Mouse (Mus musculus) embryonic facial prominence, embryonic 10.5 days (tissue): ENCODE measurements around the gene Coa7. TPM values are rescaled to one million over a fixed set of nuclear protein-coding genes. Genes with fewer than 3 reads are reported as not detected.
"Not testable (repeated sequence)": the region's sequence is repeated elsewhere in the genome, so short reads cannot be mapped to it uniquely, and the experiment has no call there.

Experiments
- DNase-seq: peaks from one replicate; pipeline ENCODE4 v3.0.0-alpha.2; 2017; ENCODE audit warnings: low spot score
- H3K27ac ChIP-seq: fragments of 300-500 bp; sonication (generic); replicated peaks from 2 replicates; pipeline ENCODE4 v1.5.1; 2016; ENCODE audit warnings: mild to moderate bottlenecking
- H3K27me3 ChIP-seq: fragments of 300-500 bp; sonication (generic); replicated peaks from 2 replicates; pipeline ENCODE4 v1.6.1; 2016; ENCODE audit warnings: low read depth, mild to moderate bottlenecking; ENCODE audit not compliant: poor library complexity, severe bottlenecking
- H3K36me3 ChIP-seq: fragments of 300-500 bp; sonication (generic); replicated peaks from 2 replicates; pipeline ENCODE4 v1.6.1; 2016; ENCODE audit warnings: mild to moderate bottlenecking, moderate library complexity
- H3K4me1 ChIP-seq: fragments of 300-500 bp; sonication (generic); 2 replicates; pipeline ENCODE4 v1.6.1; 2016
- H3K4me3 ChIP-seq: fragments of 300-500 bp; sonication (generic); 2 replicates; pipeline ENCODE4 v1.5.1; 2016; ENCODE audit warnings: mild to moderate bottlenecking, moderate library complexity
- H3K9me3 ChIP-seq: fragments of 300-500 bp; sonication (generic); 2 replicates; pipeline ENCODE4 v1.6.1; 2016; ENCODE audit warnings: mild to moderate bottlenecking
- WGBS: fragments of 180-500 bp; shearing (Covaris S2); methylation state at CpG from one replicate; pipeline ENCODE4 v1.1.7; 2016; 5-methylcytosine and 5-hydroxymethylcytosine counted together
- polyA plus RNA-seq: library from polyadenylated mRNA; unstranded; fragments of >200 nt; fragmentation: Nextera tagmentation; extraction: Ambion mirVana; gene quantifications from 2 replicates; pipeline ENCODE4 v1.2.1, GENCODE M21; 2016

Coa7 gene
- polyA plus RNA-seq, 1 experiment from 2014 or later = 70.4 TPM

- Histone ChIP-seq H3K4me1 (peaks cover 73% of the 10 kb centered on the region), H3K4me3 (no peak overlapping the region), H3K27ac (peak overlapping the region; percentile 88), H3K9me3 (no peaks in the 10 kb centered on the region), H3K36me3 (no peaks in the 10 kb centered on the region), H3K27me3 (no peaks in the 10 kb centered on the region)
- peak; percentile 68 for DNase-seq
- 30% methylated on average over 5 of the region's 5 CpGs for WGBS
These were observed 20.4 kb downstream of the Coa7 start for GRCm38 (mm10) chr4:108348256-108348875.

DNA sequence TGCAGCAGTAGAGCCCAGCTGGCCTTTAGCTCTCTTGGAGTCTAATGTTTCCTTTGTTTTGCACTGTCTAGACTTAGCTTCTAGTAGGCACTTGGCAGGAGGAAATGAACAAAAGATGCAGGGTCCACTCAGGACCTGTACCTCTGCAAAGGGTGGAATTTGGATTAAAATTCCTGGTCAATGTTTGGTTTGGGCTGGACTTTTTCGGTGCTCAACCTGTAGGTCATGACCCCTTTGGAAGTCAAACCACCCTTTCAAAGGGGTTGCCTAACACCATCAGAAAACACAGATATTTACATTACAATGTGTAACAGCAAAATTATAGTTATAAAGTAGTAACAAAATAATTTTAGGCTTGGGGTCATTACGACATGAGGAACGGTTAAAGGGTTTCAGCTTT lies 21.1 kb downstream of the Coa7 start:
- H3K4me3 ChIP-seq = no peak overlapping the region
- H3K27ac ChIP-seq = peak overlapping the region; percentile 88
- 66% methylated on average over 3 of the region's 3 CpGs for WGBS
- no peaks in the 10 kb centered on the region for H3K36me3 ChIP-seq
- H3K27me3 ChIP-seq = no peaks in the 10 kb centered on the region
- peaks cover 70% of the 10 kb centered on the region for H3K4me1 ChIP-seq
- DNase-seq = no peak
- H3K9me3 ChIP-seq = no peaks in the 10 kb centered on the region

DNA sequence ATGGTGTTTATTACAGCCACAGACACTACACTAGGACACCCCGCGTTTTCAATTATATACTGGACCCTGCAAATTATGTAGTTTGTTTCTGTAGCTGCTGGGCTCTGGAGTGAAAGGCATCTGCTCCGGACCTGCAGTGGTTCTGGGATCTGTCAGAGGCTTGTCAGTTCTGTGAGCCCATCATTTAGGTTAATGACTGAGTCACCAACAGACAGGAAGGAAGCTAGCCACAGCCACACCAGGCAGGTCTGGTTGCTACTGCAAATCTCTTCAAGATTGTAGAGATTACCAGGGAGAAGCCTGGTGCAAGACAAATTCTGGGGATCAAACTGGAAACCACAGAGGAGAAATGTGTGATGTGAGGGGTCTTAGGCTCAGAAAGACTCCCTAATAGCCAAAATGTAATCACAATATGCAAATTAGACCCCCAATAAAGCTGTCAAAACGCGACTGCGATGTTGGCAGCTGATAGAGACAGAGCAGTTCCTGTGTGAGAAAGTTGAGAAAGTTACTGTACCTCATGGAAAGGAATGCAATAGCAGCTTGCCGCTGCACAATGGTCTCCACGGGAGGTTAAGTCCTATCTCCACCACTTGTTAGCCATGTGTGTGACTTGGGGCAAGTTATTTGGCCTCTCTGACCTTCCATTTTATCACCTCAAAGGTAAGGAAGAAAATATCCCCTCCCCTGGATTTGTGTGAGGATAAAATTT lies 22.1 kb downstream of the Coa7 start:
- H3K9me3 ChIP-seq = no peaks in the 10 kb centered on the region
- DNase-seq = no peak
- peak overlapping the region; percentile 88 for H3K27ac ChIP-seq
- no peaks in the 10 kb centered on the region for H3K36me3 ChIP-seq
- H3K4me3 ChIP-seq = peak overlapping the region; percentile 15; the same call in 1 of the 2 replicates
- H3K27me3 ChIP-seq = no peaks in the 10 kb centered on the region
- H3K4me1 ChIP-seq = peaks cover 69% of the 10 kb centered on the region
- WGBS = 33% methylated on average over 8 of the region's 8 CpGs

DNA sequence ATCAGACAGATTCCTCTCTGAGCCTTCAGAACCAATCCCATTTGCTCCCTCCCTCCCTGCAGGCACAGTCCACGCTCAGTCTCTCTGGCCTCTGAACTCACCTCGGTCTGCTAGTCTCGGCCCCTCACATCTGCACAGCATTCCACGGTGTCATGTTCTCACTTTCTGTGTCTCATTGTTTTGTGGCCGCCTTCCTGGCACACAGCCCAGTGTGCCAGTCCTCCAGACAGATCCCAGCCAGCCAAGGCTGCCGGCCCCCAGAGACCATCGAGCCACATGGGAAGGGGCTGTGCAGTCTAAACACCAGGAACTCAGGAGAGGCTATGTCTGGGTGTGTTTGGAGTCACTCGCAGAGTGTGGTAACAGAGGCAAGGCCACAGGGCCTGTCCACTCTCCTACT lies 22.9 kb downstream of the Coa7 start:
- peak overlapping the region; percentile 88 for H3K27ac ChIP-seq
- H3K4me3 ChIP-seq = peak overlapping the region; percentile 31; the same call in 1 of the 2 replicates
- no peaks in the 10 kb centered on the region for H3K27me3 ChIP-seq
- no peaks in the 10 kb centered on the region for H3K9me3 ChIP-seq
- peaks cover 69% of the 10 kb centered on the region for H3K4me1 ChIP-seq
- H3K36me3 ChIP-seq = no peaks in the 10 kb centered on the region
- WGBS = 9% methylated on average over 8 of the region's 8 CpGs
- DNase-seq = peak; percentile 88

DNA sequence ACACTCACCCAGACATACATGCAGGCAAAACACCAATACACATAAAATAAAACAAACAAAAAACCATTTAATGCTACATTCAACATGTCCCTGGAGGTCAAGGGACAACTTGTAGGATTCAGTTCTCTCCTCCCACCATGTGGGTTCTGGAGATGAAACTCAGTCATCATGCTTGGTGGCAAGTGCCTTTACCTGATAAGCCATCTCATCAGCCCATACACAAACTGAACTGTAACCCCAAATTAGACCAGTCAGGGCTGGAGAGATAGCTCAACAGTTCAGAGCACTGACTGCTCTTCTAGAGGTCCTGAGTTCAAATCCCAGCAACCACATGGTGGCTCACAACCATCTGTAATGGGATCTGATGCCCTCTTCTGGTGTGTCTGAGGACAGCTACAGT lies 25.7 kb downstream of the Coa7 start:
- not testable (repeated sequence) for H3K9me3 ChIP-seq, H3K4me3 ChIP-seq, H3K27me3 ChIP-seq, H3K36me3 ChIP-seq, DNase-seq
- Histone ChIP-seq H3K27ac (0 out of 2 replicates have a peak overlapping the region, but pooled peaks have one; percentile 8), H3K4me1 (peaks cover 69% of the 10 kb centered on the region)

- Histone ChIP-seq H3K4me3 (no peak overlapping the region), H3K27me3 (no peaks in the 10 kb centered on the region), H3K9me3 (no peaks in the 10 kb centered on the region), H3K36me3 (no peaks in the 10 kb centered on the region), H3K4me1 (peaks cover 77% of the 10 kb centered on the region), H3K27ac (peak overlapping the region; percentile 52; the same call in 1 of the 2 replicates)
- 92% methylated on average over 8 of the region's 8 CpGs for WGBS
- no peak for DNase-seq
These were observed 29.5 kb downstream of the Coa7 start for GRCm38 (mm10) chr4:108357458-108357857.

- Histone ChIP-seq H3K4me3 (no peak overlapping the region), H3K9me3 (no peaks in the 10 kb centered on the region), H3K27me3 (no peaks in the 10 kb centered on the region), H3K27ac (peak overlapping the region; percentile 94), H3K4me1 (peaks cover 87% of the 10 kb centered on the region), H3K36me3 (no peaks in the 10 kb centered on the region)
- DNase-seq = no peak
- 15% methylated on average over 4 of the region's 4 CpGs for WGBS
These were observed 30.6 kb downstream of the Coa7 start for GRCm38 (mm10) chr4:108358498-108358897.

DNA sequence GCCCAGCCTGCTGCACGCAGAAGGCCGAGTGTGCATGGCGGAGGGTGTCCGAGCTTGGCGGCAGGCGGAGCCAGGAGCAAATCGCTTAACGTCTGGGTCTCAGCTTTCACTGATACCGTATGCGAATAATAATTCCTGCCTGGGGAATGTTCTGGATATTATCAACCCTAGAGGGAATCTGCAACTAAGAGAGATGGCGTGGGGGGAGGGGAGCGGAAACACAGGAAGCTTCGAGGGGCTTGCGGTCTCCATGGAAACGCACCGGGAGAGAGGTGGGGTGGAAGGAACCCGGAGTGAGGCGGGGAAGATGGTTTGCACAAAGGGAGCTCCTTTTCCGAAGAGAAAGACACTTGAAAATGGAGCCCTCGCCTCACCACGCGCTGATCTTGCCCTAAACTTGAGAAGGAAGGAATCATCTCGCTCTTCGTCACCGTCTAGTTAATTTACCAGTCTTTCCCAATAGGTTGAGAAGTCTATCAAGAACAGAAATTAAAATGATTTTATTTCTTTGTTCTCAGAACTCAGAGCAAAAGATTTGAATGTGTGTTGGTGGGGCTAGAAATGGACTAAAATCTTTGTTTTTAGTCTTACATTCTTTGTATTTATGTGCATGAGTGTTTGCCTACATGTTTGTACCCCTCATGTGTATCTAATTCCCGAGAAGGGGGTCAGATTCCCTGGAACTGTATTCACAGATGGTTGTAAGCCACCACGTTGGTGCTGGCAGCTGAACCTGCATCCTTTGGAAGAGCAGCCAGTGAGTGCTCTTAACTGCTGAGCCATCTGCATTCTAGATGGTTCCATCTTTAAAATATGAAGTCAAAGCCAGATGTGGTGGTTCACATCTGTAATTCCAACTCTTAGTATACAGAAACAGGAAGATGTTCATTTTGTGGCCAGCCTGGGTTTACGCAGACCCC lies 32.5 kb downstream of the Coa7 start:
- H3K36me3 ChIP-seq = no peaks in the 10 kb centered on the region
- WGBS = 4% methylated on average over 28 of the region's 28 CpGs
- H3K4me3 ChIP-seq = peak overlapping the region; percentile 39
- peaks cover 90% of the 10 kb centered on the region for H3K4me1 ChIP-seq
- no peaks in the 10 kb centered on the region for H3K27me3 ChIP-seq
- peak overlapping the region; percentile 94 for H3K27ac ChIP-seq
- no peaks in the 10 kb centered on the region for H3K9me3 ChIP-seq
- peak; percentile 98 for DNase-seq

DNA sequence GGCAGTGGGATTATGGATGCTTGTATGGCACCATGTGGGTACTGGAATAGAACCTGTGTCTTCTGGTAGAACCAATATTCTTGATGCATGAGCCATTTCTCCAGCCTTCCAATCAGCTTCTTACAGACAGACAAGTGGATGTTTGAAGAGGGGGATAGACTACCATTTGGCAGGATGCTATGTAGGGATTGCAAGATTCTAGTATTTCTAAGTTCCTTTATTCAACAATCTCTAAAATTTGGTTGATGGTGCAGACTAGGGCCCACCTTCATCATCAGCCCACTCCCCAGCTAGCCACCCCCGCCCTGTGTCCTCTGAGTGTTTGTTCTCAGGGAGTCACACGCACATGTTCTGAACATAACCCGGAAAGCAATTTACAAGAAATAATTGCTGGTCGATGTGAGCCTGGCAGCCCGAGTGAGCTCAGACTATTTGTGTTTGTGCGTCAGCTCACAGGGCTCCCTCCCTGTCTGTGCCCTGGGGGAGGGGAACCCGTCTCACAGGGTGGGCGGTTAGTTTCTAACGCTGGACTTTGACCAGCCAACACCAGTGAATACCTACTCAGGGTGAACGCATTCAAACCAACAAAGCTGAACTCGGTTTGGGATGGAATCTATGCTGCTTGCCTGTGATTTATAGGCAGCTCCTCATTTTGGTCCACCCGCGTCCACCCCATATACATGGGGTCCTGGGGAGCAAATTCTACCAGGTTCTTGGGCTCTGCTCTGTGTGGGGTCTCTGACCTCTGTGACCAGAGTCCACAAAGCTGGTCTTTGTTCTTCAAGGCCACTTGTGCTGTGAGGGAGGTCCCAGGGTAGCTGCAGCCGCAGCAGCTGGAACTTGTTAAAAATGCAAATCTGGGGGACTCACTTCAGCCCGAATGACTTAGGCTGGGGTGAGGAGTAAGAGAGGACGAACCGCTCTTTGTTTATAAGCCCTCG lies 34.7 kb downstream of the Coa7 start:
- no peaks in the 10 kb centered on the region for H3K36me3 ChIP-seq
- H3K27ac ChIP-seq = peak overlapping the region; percentile 94
- peak; percentile 92 for DNase-seq
- H3K4me1 ChIP-seq = peaks cover 73% of the 10 kb centered on the region
- no peaks in the 10 kb centered on the region for H3K27me3 ChIP-seq
- no peaks in the 10 kb centered on the region for H3K9me3 ChIP-seq
- peak overlapping the region; percentile 37 for H3K4me3 ChIP-seq
- 2% methylated on average over 18 of the region's 18 CpGs for WGBS

DNA sequence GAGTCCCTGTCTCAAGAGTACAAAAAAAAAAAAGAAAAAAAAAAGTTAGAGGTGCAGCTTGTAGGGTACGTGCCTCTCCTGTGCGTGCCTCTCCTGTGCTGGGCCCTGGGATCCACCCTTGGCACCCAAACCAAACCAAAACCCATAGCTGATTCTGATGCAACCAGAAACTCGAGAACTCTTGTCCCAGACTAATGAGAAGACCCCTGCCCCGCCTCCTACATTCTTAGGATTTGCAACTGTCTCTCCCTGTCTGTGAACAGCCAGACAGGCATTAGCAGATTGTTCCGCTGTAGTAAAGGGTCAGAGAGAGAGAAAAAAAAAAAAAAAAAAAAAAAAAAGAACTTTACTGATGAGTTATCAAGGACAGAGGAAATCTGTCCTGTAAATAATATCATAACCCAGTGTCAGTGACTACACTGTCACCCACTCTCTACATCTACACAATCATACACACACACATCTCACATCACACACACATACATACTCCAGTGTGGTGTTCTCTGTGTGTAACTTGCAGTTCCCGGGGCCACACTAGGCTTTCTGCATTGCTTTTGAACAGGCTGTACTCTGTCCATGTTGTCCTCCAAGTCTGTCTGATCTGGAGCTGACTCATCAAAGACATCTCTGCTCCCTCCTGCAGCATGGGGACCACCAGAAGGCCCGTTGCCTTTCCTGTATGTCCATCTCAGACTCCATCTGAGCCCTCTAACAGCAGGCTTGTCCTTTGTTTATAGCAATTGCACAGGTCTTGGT lies 35.6 kb downstream of the Coa7 start:
- 7% methylated on average over 7 of the region's 7 CpGs for WGBS
- Histone ChIP-seq H3K36me3 (no peaks in the 10 kb centered on the region), H3K4me1 (peaks cover 70% of the 10 kb centered on the region), H3K9me3 (no peaks in the 10 kb centered on the region), H3K27ac (peak overlapping the region; percentile 94), H3K4me3 (peak overlapping the region; percentile 37), H3K27me3 (no peaks in the 10 kb centered on the region)
- DNase-seq = peak; percentile 80

DNA sequence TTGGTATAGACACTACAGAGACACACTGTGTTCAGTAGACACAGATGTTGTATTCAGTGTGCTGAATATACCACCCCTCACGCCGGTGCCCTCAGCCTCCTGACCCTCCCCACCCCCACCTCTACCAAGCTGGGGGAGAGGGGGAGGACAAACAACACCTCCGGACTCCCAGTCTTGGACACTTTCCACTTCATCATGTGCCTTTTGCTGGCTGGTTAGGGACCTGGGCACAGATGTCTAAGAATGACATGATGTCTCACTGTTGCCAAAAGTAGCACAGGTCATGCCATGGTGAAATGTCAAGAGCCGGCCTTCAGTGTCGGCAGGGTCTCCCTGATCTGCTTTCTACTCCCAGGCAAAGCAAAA lies 36.2 kb downstream of the Coa7 start:
- peaks cover 70% of the 10 kb centered on the region for H3K4me1 ChIP-seq
- H3K36me3 ChIP-seq = no peaks in the 10 kb centered on the region
- DNase-seq = no peak
- no peaks in the 10 kb centered on the region for H3K27me3 ChIP-seq
- peak overlapping the region; percentile 94 for H3K27ac ChIP-seq
- 9% methylated on average over 5 of the region's 5 CpGs for whole genome bisulfite sequencing
- no peaks in the 10 kb centered on the region for H3K9me3 ChIP-seq
- peak overlapping the region; percentile 28 for H3K4me3 ChIP-seq
